8 mouse cellular contexts compared by ENCODE assay signal in the genomic region with DNA sequence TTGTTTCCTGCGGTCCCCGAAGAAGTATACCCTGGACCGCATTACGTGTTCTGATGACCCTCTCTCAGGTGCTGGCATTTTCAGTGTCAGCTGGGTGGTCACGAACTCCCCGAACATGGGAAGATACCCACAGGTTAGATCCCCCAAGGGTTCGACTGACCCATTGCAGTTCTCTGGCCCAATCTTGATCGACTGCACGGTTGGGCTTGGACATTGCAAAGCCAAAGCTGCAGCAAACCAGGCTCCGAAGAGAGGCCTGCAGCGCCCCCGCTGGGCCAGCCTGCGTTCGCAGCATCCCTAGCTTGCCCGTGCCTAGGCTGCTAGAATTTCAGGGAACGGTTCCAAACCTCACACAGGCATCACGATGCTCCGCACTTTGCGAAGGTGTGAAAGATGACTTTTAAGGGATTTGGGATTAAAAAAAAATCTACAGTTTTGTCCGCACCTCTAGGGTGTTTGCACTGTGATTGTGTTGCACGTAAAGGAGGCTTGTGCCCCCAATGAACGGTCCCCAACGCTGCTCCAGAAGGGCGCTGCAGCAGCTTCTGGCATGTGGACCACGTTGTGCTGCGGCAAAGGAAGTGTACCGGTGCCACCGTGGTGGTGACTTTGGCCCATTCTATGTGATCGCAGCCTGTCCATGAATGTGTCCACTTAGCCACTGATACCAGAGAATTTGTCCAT. TPM values are rescaled to one million over a fixed set of nuclear protein-coding genes. Genes with fewer than 3 reads are reported as not detected.
DNase-seq lines count a peak whose midpoint lies in the region; ATAC-seq and TF ChIP-seq lines count a peak whose summit lies in the region.
"Had no signal": no experiment of that assay in that cellular context is flagged by ENCODE, and none has a peak within 500 bp of the region (broad histone marks: within the 10 kb centered on the region; RNA-seq: fewer than 3 reads in every experiment).

No protein-coding gene starts in this region.

- no peaks in the 10 kb centered on the region for H3K36me3 ChIP-seq in hindbrain, embryonic 15.5 days

- TF ChIP-seq CTCF in cortical plate, adult 2 months (IDR thresholded peaks at IDR 0.05; ENCODE audit: extremely low read depth, insufficient read depth, low read length), result peak; percentile 58

- peaks cover 15% of the 10 kb centered on the region; the same call in 1 of the 2 replicates for H3K9me3 ChIP-seq in hindbrain, embryonic 15.5 days

- peak; percentile 83 for ATAC-seq in hindbrain, embryonic 15.5 days (ENCODE audit: low FRiP score, low read depth)

- DNase-seq in adrenal gland, postnatal 14 days, result peak; percentile 88
- peak; percentile 25 to 36 for DNase-seq in gastrocnemius, adult 8-10 months (ENCODE audit: low spot score in 2 of 2)
- DNase-seq in left cerebral cortex, adult 8-10 months (ENCODE audit: low spot score in 2 of 2), result peak; percentile 56 to 62
- DNase-seq in lung, postnatal 4 days, result peak; percentile 84 to 87
- peak; percentile 73 for DNase-seq in right cerebral cortex, postnatal 25 days

- H3K4me2 ChIP-seq in hindbrain, embryonic 15.5 days, result peak overlapping the region; percentile 53

- WGBS in hindbrain, embryonic 15.5 days, result 45% methylated on average over 29 of the region's 29 CpGs

- H3K4me3 ChIP-seq in cortical plate, adult 2 months (ENCODE audit: insufficient read depth, low read length), result peak overlapping the region; percentile 61
- peak overlapping the region; percentile 59 for H3K4me3 ChIP-seq in hindbrain, embryonic 15.5 days
- H3K4me3 ChIP-seq: erythroblast, embryonic 14.5 days had no signal

- peaks cover 1% of the 10 kb centered on the region for H3K4me1 ChIP-seq in cortical plate, adult 2 months (ENCODE audit: control insufficient read depth, insufficient read depth, low read length)
- peaks cover 12% of the 10 kb centered on the region for H3K4me1 ChIP-seq in hindbrain, embryonic 15.5 days (replicated peaks)

- no peak overlapping the region for H3K27ac ChIP-seq in cortical plate, adult 2 months (ENCODE audit: insufficient read depth, low read length)
- H3K27ac ChIP-seq in hindbrain, embryonic 15.5 days (replicated peaks), result peak overlapping the region; percentile 89

- no peaks in the 10 kb centered on the region for H3K27me3 ChIP-seq in hindbrain, embryonic 15.5 days

- TF ChIP-seq POLR2A in cortical plate, adult 2 months (IDR thresholded peaks at IDR 0.05; ENCODE audit: extremely low read depth, insufficient read depth, low read length), result no peak

- H3K9ac ChIP-seq in hindbrain, embryonic 15.5 days, result peak overlapping the region; percentile 71

RNA-seq across cellular contexts. Expression of gene Mest, which starts 13.7 kb away (rescaled TPM):
- 73.3 and 85.6 TPM in 2 replicates for total RNA-seq in adrenal gland, postnatal 14 days (2021)
- polyA plus RNA-seq in cortical plate, adult 2 months (2012; rRNA removed), result 41.8 and 47.8 TPM in 2 replicates
- 1 to 10 TPM; 1.2 to 2.9 (median 1.5) TPM for total RNA-seq in gastrocnemius, adult 8-10 months (2022)
- polyA plus RNA-seq in hindbrain, embryonic 15.5 days (2015; fragmentation: Nextera tagmentation; extraction: Ambion mirVana), result 321 and 324 TPM in 2 replicates
- 100 to 1,000 TPM in 1 of 4 experiments, 10 to 100 TPM in 3; 66.1 to 109 (median 76.2) TPM for total RNA-seq in left cerebral cortex, adult 8-10 months (2022)

RNA-seq across cellular contexts. Expression of gene Cep41, which starts 43.5 kb away (rescaled TPM):
- 6.8 and 8.2 TPM in 2 replicates for total RNA-seq in adrenal gland, postnatal 14 days (2021)
- 5.7 and 5.8 TPM in 2 replicates for polyA plus RNA-seq in cortical plate, adult 2 months (2012; rRNA removed)
- total RNA-seq in gastrocnemius, adult 8-10 months (2022), result under 1 TPM; 0.12 to 0.83 (median 0.41) TPM
- polyA plus RNA-seq in hindbrain, embryonic 15.5 days (2015; fragmentation: Nextera tagmentation; extraction: Ambion mirVana), result 11.7 and 12.7 TPM in 2 replicates
- total RNA-seq in left cerebral cortex, adult 8-10 months (2022), result 1 to 10 TPM; 4.9 to 6.6 (median 6.1) TPM

Comparison
In these comparisons a context has a peak if more than half of its experiments do, and no peak if none do; other contexts are left out.
1. DNase-seq: peak in every context shown above with its lines; median percentile 88 in adrenal gland, postnatal 14 days; 86 in lung, postnatal 4 days; 73 in right cerebral cortex, postnatal 25 days; 59 in left cerebral cortex, adult 8-10 months; 30 in gastrocnemius, adult 8-10 months.
2. RNA of gene Mest, which starts 13.7 kb away (total RNA-seq): 73.3 to 85.6 TPM in adrenal gland, postnatal 14 days and 66.1 to 109 TPM in left cerebral cortex, adult 8-10 months; 1.2 to 2.9 TPM in gastrocnemius, adult 8-10 months; every median in the first group is over 10 times any median in the second.